Mouse (Mus musculus): Measurements from ENCODE around the gene Cldn6.
A peak's percentile ranks its signal among the peaks of the same experiment; 100 is the strongest.

Gene Cldn6

GRCm38 (mm10) chr17:23674271-23674952, 4.6 kb upstream of the Cldn6 start:
- DNase-seq (ENCODE audit: low read depth, low spot score): no peak

DNA sequence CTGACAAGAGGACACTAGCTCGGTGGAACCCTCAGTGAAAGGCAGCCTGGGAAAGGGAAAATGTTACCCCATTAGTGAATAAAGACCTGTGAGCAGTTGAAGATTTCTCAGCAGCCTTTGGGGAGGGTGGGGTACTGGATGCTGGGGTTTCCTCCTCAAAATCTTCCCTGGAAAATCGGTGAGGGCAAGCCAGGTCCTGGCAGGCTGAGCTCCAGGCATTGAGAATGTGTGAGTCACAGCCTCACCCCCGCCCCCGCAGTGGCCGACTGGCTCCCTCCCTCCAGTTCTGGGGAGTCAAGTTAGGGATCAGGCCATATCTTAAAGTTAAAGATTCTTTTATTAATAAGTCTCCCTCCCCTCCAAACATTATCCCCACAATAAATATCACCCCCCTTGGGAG, 3.9 kb upstream of the Cldn6 start:
- no peak for DNase-seq (ENCODE audit: low read depth, low spot score)

GRCm38 (mm10) chr17:23675564-23676281, 3.3 kb upstream of the Cldn6 start:
- DNase-seq (ENCODE audit: low read depth, low spot score): no peak

DNA sequence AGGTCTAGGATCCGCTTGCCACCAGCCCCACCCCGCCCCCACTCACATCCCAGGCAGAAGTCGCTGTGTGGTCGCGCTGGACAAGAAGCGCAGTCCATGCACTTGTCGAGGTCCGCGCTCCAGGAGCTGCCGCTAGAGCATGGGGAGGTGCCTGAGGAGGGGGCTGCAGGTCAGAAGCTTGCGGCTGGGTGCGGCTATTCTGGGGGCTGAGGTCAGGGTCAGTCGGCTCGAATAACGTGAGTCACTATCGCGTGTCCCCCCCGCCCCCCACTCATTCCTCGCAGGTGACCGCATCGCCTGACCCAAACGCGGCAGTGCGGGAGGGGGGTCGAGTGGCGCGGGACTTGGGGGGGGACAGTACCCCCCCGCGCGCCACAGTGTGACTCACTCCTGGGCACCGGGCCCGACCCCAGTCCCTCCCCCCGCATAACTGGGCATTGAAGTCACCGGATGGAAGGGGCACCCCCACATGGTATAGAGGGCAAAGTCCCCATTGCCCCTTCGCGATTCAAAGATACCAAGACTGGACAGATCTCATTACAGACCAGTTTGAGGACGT, 2.5 kb upstream of the Cldn6 start:
- no peak for DNase-seq (ENCODE audit: low read depth, low spot score)

DNA sequence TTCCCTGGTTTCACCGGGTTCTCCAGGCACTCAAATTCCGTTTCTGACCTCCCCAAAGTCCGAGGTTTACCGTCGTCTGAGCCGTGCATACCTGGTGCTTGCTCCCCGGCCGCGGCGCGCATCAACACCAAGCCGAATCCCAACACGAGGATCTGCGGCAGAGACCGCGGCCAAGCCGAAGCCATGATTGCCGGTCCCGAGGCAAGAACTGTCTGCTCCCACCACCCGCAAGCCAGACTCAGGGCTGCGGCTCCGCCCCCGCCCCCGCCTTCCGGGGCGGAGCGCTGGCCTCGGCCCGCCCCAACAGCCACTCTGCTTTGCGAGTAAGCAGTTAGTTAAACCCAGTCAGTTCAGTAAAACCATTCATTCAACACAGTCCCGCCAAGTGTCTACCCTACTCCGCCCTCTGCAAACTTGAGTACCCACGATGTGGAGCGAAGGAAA, 1.8 kb upstream of the Cldn6 start, which contains the start of gene Tnfrsf12a:
Gene Tnfrsf12a, minus strand, starts transcription at position 233 of the 444 bp plus-strand sequence.
- DNase-seq (ENCODE audit: low read depth, low spot score): peak; percentile 68

DNA sequence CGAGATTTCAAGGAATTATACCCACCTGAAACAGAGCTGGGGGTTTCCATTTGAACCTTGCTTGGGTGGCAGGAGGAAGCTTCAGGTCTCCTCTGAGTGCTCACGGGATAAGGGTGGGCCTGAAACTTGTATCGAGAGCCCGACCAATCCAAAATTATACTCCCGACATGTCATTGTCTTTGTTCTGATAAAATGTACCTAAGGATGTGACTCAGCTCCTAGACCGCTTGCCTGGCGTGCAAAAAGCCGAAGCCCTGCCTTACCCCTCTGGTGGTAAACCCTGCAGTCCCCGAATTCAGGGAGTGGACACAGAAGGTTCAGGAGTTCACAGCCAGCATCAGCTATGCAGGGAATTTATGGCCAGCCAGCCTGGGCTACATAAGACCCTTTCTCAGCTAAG, 1.3 kb downstream of the Cldn6 start:
- no peak for DNase-seq (ENCODE audit: low read depth, low spot score)

- DNase-seq (ENCODE audit: low read depth, low spot score): no peak
Measured at GRCm38 (mm10) chr17:23681086-23681485, 2.0 kb downstream of the Cldn6 start.

- DNase-seq (ENCODE audit: low read depth, low spot score): no peak
Measured at GRCm38 (mm10) chr17:23682092-23682491, 3.0 kb downstream of the Cldn6 start.

DNA sequence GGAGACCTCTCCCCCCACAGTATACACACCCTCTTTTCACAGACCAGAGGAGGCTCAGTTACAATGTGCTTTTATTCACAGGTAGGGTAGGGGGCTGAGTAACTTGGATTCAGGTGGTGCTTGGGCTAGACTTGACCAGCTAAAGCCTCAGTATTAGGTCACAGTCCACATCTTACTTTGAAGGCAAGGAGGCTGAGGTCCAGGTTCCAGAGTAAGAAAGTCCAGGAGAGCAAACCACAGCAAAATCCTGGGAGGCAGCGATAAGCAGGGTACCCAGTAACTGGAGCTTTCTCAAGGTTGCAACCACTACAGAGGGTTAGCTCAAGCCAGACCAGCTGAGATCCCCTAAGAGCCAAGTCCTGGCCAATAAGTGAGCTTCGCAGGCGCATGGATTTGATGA, 3.5 kb downstream of the Cldn6 start:
- DNase-seq (ENCODE audit: low read depth, low spot score): no peak

DNA sequence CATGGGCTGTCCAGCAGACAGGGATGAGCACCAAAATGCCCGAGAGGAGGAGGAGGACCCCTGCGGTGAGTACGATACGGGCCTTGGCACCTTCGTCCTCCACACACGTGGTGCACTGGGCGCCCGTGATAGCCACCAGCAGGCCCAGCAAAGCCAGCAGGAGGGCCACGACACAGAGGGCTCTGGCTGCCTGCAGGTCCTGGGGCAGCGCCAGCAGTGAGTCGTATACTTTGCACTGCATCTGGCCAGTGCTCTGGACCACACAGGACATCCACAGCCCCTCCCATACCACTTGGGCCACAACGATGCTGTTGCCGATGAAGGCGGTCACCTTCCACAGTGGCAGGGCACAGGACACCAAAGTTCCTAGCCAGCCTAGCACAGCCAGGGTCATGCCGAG, 4.2 kb downstream of the Cldn6 start:
- DNase-seq (ENCODE audit: low read depth, low spot score): no peak

- DNase-seq (ENCODE audit: low read depth, low spot score): no peak
Measured at GRCm38 (mm10) chr17:23683856-23684672, 5.0 kb downstream of the Cldn6 start, which contains the start of gene Cldn9. TSS of gene Cldn9 (minus strand) at chr17:23684026.

- no peak for DNase-seq (ENCODE audit: low read depth, low spot score)
Measured at GRCm38 (mm10) chr17:23694491-23694890, 15.4 kb downstream of the Cldn6 start.

DNA sequence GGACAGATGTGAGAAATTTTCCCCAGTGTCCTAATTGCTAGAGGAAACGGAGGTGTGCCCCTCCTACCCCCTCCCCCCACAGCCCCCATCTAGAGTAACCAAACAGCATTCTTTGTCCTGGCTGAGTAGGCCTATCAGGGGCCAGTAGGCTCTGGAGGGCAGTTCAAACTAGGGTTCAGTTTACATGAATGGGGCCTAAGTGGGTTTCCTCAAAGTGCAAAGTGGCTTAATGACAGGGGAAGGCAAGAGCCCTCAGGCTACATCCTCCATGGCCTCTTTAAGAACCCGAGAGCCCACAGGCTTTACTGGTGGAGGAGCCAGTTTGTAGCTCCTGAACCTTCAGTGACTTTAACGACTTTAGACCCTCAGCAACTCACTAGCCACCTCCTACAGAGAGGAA, 16.8 kb downstream of the Cldn6 start:
- no peak for DNase-seq (ENCODE audit: low read depth, low spot score)

- DNase-seq (ENCODE audit: low read depth, low spot score): no peak
Measured at GRCm38 (mm10) chr17:23699131-23700077, 20.4 kb downstream of the Cldn6 start.

DNA sequence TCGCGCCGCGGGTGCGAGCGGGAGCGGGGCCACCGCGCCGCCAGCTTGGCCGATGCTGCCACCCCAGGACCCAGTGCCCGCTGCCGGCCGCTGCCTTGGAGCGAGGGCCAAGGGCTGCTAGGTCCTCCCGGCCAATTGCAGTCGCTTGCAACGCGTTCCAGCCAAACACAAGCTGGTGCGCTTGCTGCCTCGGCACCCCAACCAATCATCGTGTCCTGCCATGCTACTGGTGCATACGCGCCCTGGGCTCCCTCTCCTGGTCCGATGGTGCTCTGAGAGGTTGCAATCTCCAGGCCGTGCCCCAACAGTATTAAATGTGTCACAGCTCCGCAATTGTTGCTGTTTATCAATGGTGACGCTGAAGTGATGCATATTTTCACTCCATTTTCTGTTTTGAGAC, 21.0 kb downstream of the Cldn6 start:
- peak; percentile 83 for DNase-seq (ENCODE audit: low read depth, low spot score)

DNA sequence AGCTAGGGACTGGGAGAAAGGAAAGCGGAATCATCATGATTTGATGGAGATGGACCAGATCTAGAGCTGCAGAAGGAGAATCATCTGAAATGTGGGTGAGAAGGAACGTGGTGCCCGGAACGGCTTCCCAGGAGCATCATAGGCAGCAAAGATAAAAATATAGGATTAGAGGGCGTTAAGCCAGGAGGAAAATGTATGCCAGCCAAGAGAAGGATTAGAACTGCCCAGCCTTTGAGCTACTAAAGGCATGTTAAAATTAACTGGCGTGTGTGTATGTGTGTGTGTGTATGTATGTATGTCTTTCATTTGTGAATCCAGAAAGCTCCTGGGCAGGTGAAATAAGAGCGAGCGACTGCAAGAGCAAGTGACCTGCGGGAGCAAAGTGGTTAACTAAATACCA, 24.3 kb downstream of the Cldn6 start:
- DNase-seq (ENCODE audit: low read depth, low spot score): no peak

- DNase-seq (ENCODE audit: low read depth, low spot score): no peak
Measured at GRCm38 (mm10) chr17:23704741-23705140, 25.7 kb downstream of the Cldn6 start.

DNA sequence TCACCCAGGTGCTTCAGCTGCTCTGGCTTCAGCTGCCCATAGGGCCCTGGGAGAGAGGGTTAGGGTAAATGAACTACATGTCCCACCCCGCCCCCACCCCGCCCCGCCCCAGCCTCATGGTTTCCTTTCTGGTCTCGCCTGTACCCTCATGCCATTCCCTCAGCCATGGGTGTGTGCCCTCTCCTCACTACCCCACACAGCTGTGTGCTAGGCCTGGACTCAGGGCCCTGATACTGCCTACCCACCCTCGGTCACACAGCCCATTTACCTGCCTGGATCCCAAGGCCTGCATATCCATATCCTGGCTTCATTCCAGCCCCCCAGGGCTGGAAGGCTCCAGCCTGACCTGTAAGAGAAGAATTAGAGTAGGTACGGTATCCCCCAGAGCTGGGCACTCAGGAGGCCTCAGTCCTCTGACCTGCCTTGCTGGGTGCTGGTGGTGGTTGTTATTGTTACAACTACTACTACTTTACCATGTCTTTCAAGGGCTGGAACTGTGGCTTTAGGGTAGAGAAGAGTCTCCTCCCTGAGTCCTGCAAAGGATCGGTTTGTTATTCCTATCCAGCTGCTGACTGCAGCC, 26.6 kb downstream of the Cldn6 start:
- no peak for DNase-seq (ENCODE audit: low read depth, low spot score)

GRCm38 (mm10) chr17:23706212-23706611, 27.2 kb downstream of the Cldn6 start:
- DNase-seq (ENCODE audit: low read depth, low spot score): peak; percentile 54

GRCm38 (mm10) chr17:23717003-23717402, 38.0 kb downstream of the Cldn6 start:
- DNase-seq (ENCODE audit: low read depth, low spot score): no peak

Data from embryo, embryonic 11.5 days (tissue).